Mouse (Mus musculus) splenic B cell, adult 2 months (primary cell): ENCODE results near the gene Arhgap21.
A peak's percentile ranks its signal among the peaks of the same experiment; 100 is the strongest.

Source experiments
- DNase-seq: peaks from one replicate; pipeline ENCODE4 v3.0.0-alpha.2; 2011; ENCODE audit warnings: low read depth, low spot score
- H3K27me3 ChIP-seq: 2 replicates; pipeline ENCODE4 v1.6.1; 2012; ENCODE audit warnings: mild to moderate bottlenecking, low read length, moderate library complexity, mixed read lengths; ENCODE audit not compliant: control insufficient read depth, poor library complexity, insufficient read depth, severe bottlenecking
- H3K36me3 ChIP-seq: 2 replicates; pipeline ENCODE4 v1.6.1; 2012; ENCODE audit warnings: mild to moderate bottlenecking, low read length, moderate library complexity, mixed read lengths; ENCODE audit not compliant: control insufficient read depth, poor library complexity, insufficient read depth, severe bottlenecking

Gene Arhgap21

GRCm38 (mm10) chr2:20972180-20972579 is 3.5 kb upstream of the Arhgap21 start:
- DNase-seq, result no peak
- H3K27me3 ChIP-seq, result no peaks in the 10 kb centered on the region
- H3K36me3 ChIP-seq, result no peaks in the 10 kb centered on the region

- no peaks in the 10 kb centered on the region for H3K27me3 ChIP-seq
- no peak for DNase-seq
- H3K36me3 ChIP-seq, result no peaks in the 10 kb centered on the region
Observed at GRCm38 (mm10) chr2:20971628-20972027, 2.9 kb upstream of the Arhgap21 start.

GRCm38 (mm10) chr2:20969201-20970200 is 820 bp upstream of the Arhgap21 start:
- H3K27me3 ChIP-seq, result no peaks in the 10 kb centered on the region
- no peaks in the 10 kb centered on the region for H3K36me3 ChIP-seq
- DNase-seq, result peak; percentile 92

- Histone ChIP-seq H3K27me3 (no peaks in the 10 kb centered on the region), H3K36me3 (no peaks in the 10 kb centered on the region)
- peak; percentile 39 for DNase-seq
Observed at GRCm38 (mm10) chr2:20967646-20968351, 882 bp downstream of the Arhgap21 start.

- peak; percentile 22 for DNase-seq
- no peaks in the 10 kb centered on the region for H3K36me3 ChIP-seq
Observed at GRCm38 (mm10) chr2:20967101-20967645, 1.5 kb downstream of the Arhgap21 start.

GRCm38 (mm10) chr2:20966176-20967100 is 2.2 kb downstream of the Arhgap21 start:
- DNase-seq, result peak; percentile 16
- H3K36me3 ChIP-seq, result no peaks in the 10 kb centered on the region
- H3K27me3 ChIP-seq, result no peaks in the 10 kb centered on the region

More at GRCm38 (mm10) chr2:20967101-20967645, 1.5 kb downstream of the Arhgap21 start:
- no peaks in the 10 kb centered on the region for H3K27me3 ChIP-seq

GRCm38 (mm10) chr2:20965361-20965760 is 3.3 kb downstream of the Arhgap21 start:
- Histone ChIP-seq H3K36me3 (no peaks in the 10 kb centered on the region), H3K27me3 (no peaks in the 10 kb centered on the region; the same call in 1 of the 2 replicates)
- DNase-seq, result no peak

GRCm38 (mm10) chr2:20964461-20964860 is 4.2 kb downstream of the Arhgap21 start:
- no peak for DNase-seq
- H3K27me3 ChIP-seq, result no peaks in the 10 kb centered on the region; the same call in 1 of the 2 replicates
- no peaks in the 10 kb centered on the region for H3K36me3 ChIP-seq

- no peaks in the 10 kb centered on the region for H3K36me3 ChIP-seq
- no peaks in the 10 kb centered on the region; the same call in 1 of the 2 replicates for H3K27me3 ChIP-seq
- no peak for DNase-seq
Observed at GRCm38 (mm10) chr2:20963226-20963805, 5.4 kb downstream of the Arhgap21 start.

- no peaks in the 10 kb centered on the region; the same call in 1 of the 2 replicates for H3K27me3 ChIP-seq
- no peaks in the 10 kb centered on the region for H3K36me3 ChIP-seq
- DNase-seq, result no peak
Observed at GRCm38 (mm10) chr2:20962284-20962683, 6.4 kb downstream of the Arhgap21 start.

- peak; percentile 66 for DNase-seq
- Histone ChIP-seq H3K36me3 (no peaks in the 10 kb centered on the region), H3K27me3 (no peaks in the 10 kb centered on the region; the same call in 1 of the 2 replicates)
Observed at GRCm38 (mm10) chr2:20961825-20962224, 6.9 kb downstream of the Arhgap21 start.

GRCm38 (mm10) chr2:20961295-20961694 is 7.4 kb downstream of the Arhgap21 start:
- peak; percentile 10 for DNase-seq
- no peaks in the 10 kb centered on the region; the same call in 1 of the 2 replicates for H3K27me3 ChIP-seq

GRCm38 (mm10) chr2:20960668-20961035 is 8.0 kb downstream of the Arhgap21 start:
- Histone ChIP-seq H3K36me3 (no peaks in the 10 kb centered on the region), H3K27me3 (no peaks in the 10 kb centered on the region; the same call in 1 of the 2 replicates)
- no peak for DNase-seq

More at GRCm38 (mm10) chr2:20961295-20961694, 7.4 kb downstream of the Arhgap21 start:
- H3K36me3 ChIP-seq, result no peaks in the 10 kb centered on the region
